Mouse (Mus musculus) spleen, postnatal 4 days (tissue): Measurements from ENCODE around the gene Nbeal1.

ENCODE experiments used
- DNase-seq, 2 experiments: peaks; one replicate each; pipeline ENCODE4 v3.0.0; 2022; ENCODE audit warnings: low spot score in 2 of 2

Gene Nbeal1

GRCm38 (mm10) chr1:60343630-60344455 lies 163.4 kb downstream of the Nbeal1 start:
- peak in 1 of 2 experiments; percentile 25 for DNase-seq

GRCm38 (mm10) chr1:60344670-60345069 lies 164.3 kb downstream of the Nbeal1 start:
- peak in 1 of 2 experiments; percentile 17 for DNase-seq

- peak in 1 of 2 experiments; percentile 24 for DNase-seq
Observed at GRCm38 (mm10) chr1:60345712-60346111, 165.3 kb downstream of the Nbeal1 start.

GRCm38 (mm10) chr1:60352786-60353185 lies 172.4 kb downstream of the Nbeal1 start:
- DNase-seq = peak in 1 of 2 experiments; percentile 8

GRCm38 (mm10) chr1:60361626-60362025 lies 181.2 kb downstream of the Nbeal1 start:
- DNase-seq = no peak

GRCm38 (mm10) chr1:60376556-60376955 lies 196.2 kb downstream of the Nbeal1 start:
- DNase-seq = no peak

GRCm38 (mm10) chr1:60381910-60382309 lies 201.5 kb downstream of the Nbeal1 start:
- DNase-seq = no peak
